Mouse (Mus musculus) myocyte (in vitro differentiated cells): ENCODE data around the gene Hist1h2af.

Experiments used
- MYOD1 ChIP-seq, 3 experiments: IDR thresholded peaks; one replicate each; pipeline ENCODE4 v1.6.1; 2011; ENCODE audit warnings: control low read depth in 2 of 3, low read depth in 2 of 3, mild to moderate bottlenecking in 2 of 3, moderate library complexity in 1 of 3; ENCODE audit not compliant: insufficient read length in 2 of 3, control insufficient read depth in 1 of 3
- MYOG ChIP-seq, 3 experiments: IDR thresholded peaks; one replicate each; pipeline ENCODE4 v1.6.1; 2011; ENCODE audit warnings: control low read depth in 2 of 3, low read depth in 2 of 3, mild to moderate bottlenecking in 2 of 3; ENCODE audit not compliant: insufficient read length in 2 of 3, control insufficient read depth in 1 of 3, insufficient read depth in 1 of 3
- POLR2A ChIP-seq: IDR thresholded peaks from one replicate; pipeline ENCODE4 v1.6.1; 2011; ENCODE audit warnings: low read depth, mild to moderate bottlenecking, control low read depth, moderate library complexity; ENCODE audit not compliant: insufficient read length
- POLR2AphosphoS2 ChIP-seq: IDR thresholded peaks from one replicate; pipeline ENCODE4 v1.6.1; 2011; ENCODE audit warnings: low read depth, control low read depth; ENCODE audit not compliant: insufficient read length
- USF1 ChIP-seq: IDR thresholded peaks from one replicate; pipeline ENCODE4 v1.6.1; 2011; ENCODE audit warnings: low read depth, mild to moderate bottlenecking, control low read depth, moderate library complexity

- no peak for TF ChIP-seq POLR2AphosphoS2
- TF ChIP-seq MYOG (IDR thresholded peaks at IDR 0.05; ENCODE audit: control insufficient read depth in 1 of 3, insufficient read depth in 1 of 3, insufficient read length in 2 of 3, low read depth in 2 of 3): no peak
- TF ChIP-seq USF1: no peak
- TF ChIP-seq POLR2A: no peak
- TF ChIP-seq MYOD1 (IDR thresholded peaks at IDR 0.05; ENCODE audit: control insufficient read depth in 1 of 3, insufficient read length in 2 of 3, low read depth in 2 of 3): no peak
These were observed 30.8 kb upstream of the Hist1h2af start for GRCm38 (mm10) chr13:23502916-23503315.
